Mouse (Mus musculus) embryonic facial prominence, embryonic 13.5 days (tissue): ENCODE measurements at regions not wholly inside any gene's neighbourhood (a gene's known extent, or its start where the extent isn't known, plus 50 kb on each side); places are given as distances from the start of the nearest gene placed in this dataset.

Experiments used
- ATAC-seq: fragments of 200-750 bp; cut with Nextera tagmentation; 2 replicates; pipeline ENCODE4 v1.8.0; 2017; ENCODE audit warnings: low read depth; ENCODE audit not compliant: insufficient number of reproducible peaks, insufficient read depth, low FRiP score, low TSS enrichment
- H3K27ac ChIP-seq: fragments of 300-500 bp; sonication (generic); 2 replicates; pipeline ENCODE4 v1.5.1; 2015; ENCODE audit warnings: moderate library complexity, mild to moderate bottlenecking, inconsistent platforms
- H3K27me3 ChIP-seq: fragments of 300-500 bp; sonication (generic); 2 replicates; pipeline ENCODE4 v1.6.1; 2015; ENCODE audit warnings: mild to moderate bottlenecking, inconsistent platforms
- H3K36me3 ChIP-seq: fragments of 300-500 bp; sonication (generic); 2 replicates; pipeline ENCODE4 v1.6.1; 2015; ENCODE audit warnings: mild to moderate bottlenecking, inconsistent platforms
- H3K4me1 ChIP-seq: fragments of 300-500 bp; sonication (generic); 2 replicates; pipeline ENCODE4 v1.6.1; 2015; ENCODE audit warnings: inconsistent platforms
- H3K4me2 ChIP-seq: fragments of 300-500 bp; sonication (generic); 2 replicates; pipeline ENCODE4 v1.6.1; 2015; ENCODE audit warnings: moderate library complexity, mild to moderate bottlenecking, inconsistent platforms
- H3K4me3 ChIP-seq: fragments of 300-500 bp; sonication (generic); 2 replicates; pipeline ENCODE4 v1.5.1; 2015; ENCODE audit warnings: mild to moderate bottlenecking, inconsistent platforms
- H3K9ac ChIP-seq: fragments of 300-500 bp; sonication (generic); 2 replicates; pipeline ENCODE4 v1.6.1; 2015; ENCODE audit warnings: mild to moderate bottlenecking, inconsistent platforms
- H3K9me3 ChIP-seq: fragments of 300-500 bp; sonication (generic); 2 replicates; pipeline ENCODE4 v1.6.1; 2016; ENCODE audit warnings: inconsistent platforms
- WGBS: fragments of 180-500 bp; shearing (Covaris S2); methylation state at CpG from one replicate; pipeline ENCODE4 v1.1.7; 2015; ENCODE audit warnings: mixed read lengths; 5-methylcytosine and 5-hydroxymethylcytosine counted together

GRCm38 (mm10) chr10:38265564-38265963, 556.0 kb downstream of the Rfpl4b start:
- Histone ChIP-seq H3K36me3 (no peaks in the 10 kb centered on the region), H3K4me2 (no peak overlapping the region), H3K9ac (no peak overlapping the region), H3K4me1 (no peaks in the 10 kb centered on the region), H3K27ac (no peak overlapping the region), H3K9me3 (no peaks in the 10 kb centered on the region), H3K27me3 (no peaks in the 10 kb centered on the region), H3K4me3 (no peak overlapping the region)
- WGBS = 67% methylated on average over 3 of the region's 3 CpGs
- ATAC-seq = no peak

DNA sequence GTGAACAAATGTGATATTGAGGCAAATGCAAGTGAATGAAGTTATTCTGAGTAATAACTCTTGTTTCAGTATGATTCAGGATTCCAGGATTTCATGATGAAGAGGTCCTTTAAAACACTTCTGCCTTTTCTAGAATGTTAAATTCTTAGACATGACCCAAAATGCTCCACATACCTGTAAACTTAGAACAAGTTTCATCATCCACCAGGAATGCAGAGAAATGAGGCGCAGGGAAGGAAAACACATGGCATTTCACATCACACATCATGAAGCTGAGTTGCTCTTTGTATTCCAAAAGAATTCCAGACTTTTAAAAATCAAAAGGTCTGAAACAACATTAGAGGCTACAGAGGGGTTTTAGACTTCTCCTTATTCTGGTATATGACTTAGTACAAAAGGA, 574.8 kb downstream of the Rfpl4b start:
- H3K4me3 ChIP-seq = no peak overlapping the region
- WGBS = 67% methylated on average over 1 of the region's 1 CpGs
- H3K4me2 ChIP-seq = no peak overlapping the region
- H3K9me3 ChIP-seq = no peaks in the 10 kb centered on the region; the same call in 1 of the 2 replicates
- no peaks in the 10 kb centered on the region for H3K36me3 ChIP-seq
- H3K27me3 ChIP-seq = no peaks in the 10 kb centered on the region
- no peak overlapping the region for H3K27ac ChIP-seq
- H3K4me1 ChIP-seq = no peaks in the 10 kb centered on the region
- no peak overlapping the region for H3K9ac ChIP-seq
- ATAC-seq = no peak
